Mouse (Mus musculus): ENCODE results near the gene Cdhr4. TPM values are rescaled to one million over a fixed set of nuclear protein-coding genes. Genes with fewer than 3 reads are reported as not detected.

Cdhr4 gene
- 1 to 10 TPM in 1 of 2 experiments, under 1 TPM in 1; 0.54 to 1.0 TPM for total RNA-seq (2021)
- long read RNA-seq, experiment 1, partial matches to known transcripts, result 0 of 1 reads
- long read RNA-seq, experiment 1, other reads (novel, unspliced or antisense), result 1 of 1 reads
- long read RNA-seq, experiment 2, result 0 reads

- no peak for DNase-seq
These were observed at the start of gene Cdhr4 for GRCm38 (mm10) chr9:107992197-107992596. Gene Cdhr4, plus strand, starts transcription at chr9:107992497.

- DNase-seq, result no peak
These were observed 44.8 kb upstream of the Cdhr4 start for GRCm38 (mm10) chr9:107947241-107948194.

GRCm38 (mm10) chr9:107949184-107949921, 42.9 kb upstream of the Cdhr4 start:
- no peak for DNase-seq

GRCm38 (mm10) chr9:107949922-107950235, 42.4 kb upstream of the Cdhr4 start, which contains the start of gene Traip:
Gene Traip, plus strand, starts transcription at chr9:107950136.
- no peak for DNase-seq

GRCm38 (mm10) chr9:107950460-107951355, 41.6 kb upstream of the Cdhr4 start:
- peak; percentile 92 for DNase-seq

- DNase-seq, result no peak
These were observed 36.5 kb upstream of the Cdhr4 start for GRCm38 (mm10) chr9:107955613-107956289.

- DNase-seq, result no peak
These were observed 35.2 kb upstream of the Cdhr4 start for GRCm38 (mm10) chr9:107957141-107957540.

- no peak for DNase-seq
These were observed 32.4 kb upstream of the Cdhr4 start for GRCm38 (mm10) chr9:107959896-107960295.

GRCm38 (mm10) chr9:107960928-107961327, 31.4 kb upstream of the Cdhr4 start:
- no peak for DNase-seq

- DNase-seq, result no peak
These were observed 30.9 kb upstream of the Cdhr4 start for GRCm38 (mm10) chr9:107961351-107961762.

GRCm38 (mm10) chr9:107961881-107962280, 30.4 kb upstream of the Cdhr4 start:
- DNase-seq, result no peak

GRCm38 (mm10) chr9:107962916-107963315, 29.4 kb upstream of the Cdhr4 start:
- DNase-seq, result no peak

- DNase-seq, result peak; percentile 90
These were observed 28.6 kb upstream of the Cdhr4 start for GRCm38 (mm10) chr9:107963700-107964099.

GRCm38 (mm10) chr9:107964681-107965080, 27.6 kb upstream of the Cdhr4 start:
- no peak for DNase-seq

GRCm38 (mm10) chr9:107966676-107967075, 25.6 kb upstream of the Cdhr4 start:
- no peak for DNase-seq

- DNase-seq, result no peak
These were observed 24.9 kb upstream of the Cdhr4 start for GRCm38 (mm10) chr9:107967437-107967836.

GRCm38 (mm10) chr9:107968531-107968930, 23.8 kb upstream of the Cdhr4 start:
- DNase-seq, result no peak

- no peak for DNase-seq
These were observed 22.0 kb upstream of the Cdhr4 start for GRCm38 (mm10) chr9:107970311-107970710.

GRCm38 (mm10) chr9:107971690-107972541, 20.4 kb upstream of the Cdhr4 start:
- DNase-seq, result no peak

- no peak for DNase-seq
These were observed 17.7 kb upstream of the Cdhr4 start for GRCm38 (mm10) chr9:107974491-107975171.

Data from gastrocnemius, postnatal 10 days (tissue).